Mouse (Mus musculus): Measurements from ENCODE around the gene Rgl3. TPM values are rescaled to one million over a fixed set of nuclear protein-coding genes. Genes with fewer than 3 reads are reported as not detected.

The Rgl3 gene
- total RNA-seq, 2 experiments from 2014 or later = 2.8 to 3.4 TPM

- DNase-seq = no peak
- intact Hi-C loops (cut with DNase I) = loop anchor here (5.0 kb wide), 1 partner anchor 37 kb away; the partner anchor contains the start of gene Rab3d
Observed at GRCm38 (mm10) chr9:21954635-21955034, 34.6 kb downstream of the Rgl3 start.

- intact Hi-C loops (cut with DNase I) = loop anchor here (2.0 to 5.0 kb wide), 2 partner anchors 23 to 36 kb away; partner anchors contain the start of gene Rab3d
- DNase-seq = no peak
Observed at GRCm38 (mm10) chr9:21953600-21953999, 35.6 kb downstream of the Rgl3 start.

- no peak for DNase-seq
Observed at GRCm38 (mm10) chr9:21951977-21952376, 37.3 kb downstream of the Rgl3 start.

GRCm38 (mm10) chr9:21950322-21950721, 38.9 kb downstream of the Rgl3 start:
- intact Hi-C loops (cut with DNase I) = loop anchor here (5.0 kb wide), 1 partner anchor 33 kb away; the partner anchor contains the start of gene Rab3d
- peak; percentile 84 to 88 for DNase-seq

More at GRCm38 (mm10) chr9:21951977-21952376, 37.3 kb downstream of the Rgl3 start:
- intact Hi-C loops (cut with DNase I) = loop anchor here (2.0 to 5.0 kb wide), 2 partner anchors 21 to 35 kb away; partner anchors contain the start of gene Rab3d

- intact Hi-C loops (cut with DNase I) = no loop called here
- DNase-seq = no peak
Observed at GRCm38 (mm10) chr9:21948790-21949189, 40.5 kb downstream of the Rgl3 start.

- DNase-seq = no peak
- intact Hi-C loops (cut with DNase I) = no loop called here
Observed at GRCm38 (mm10) chr9:21948146-21948545, 41.1 kb downstream of the Rgl3 start.

- intact Hi-C loops (cut with DNase I) = no loop called here
- no peak for DNase-seq
Observed at GRCm38 (mm10) chr9:21947540-21948130, 41.6 kb downstream of the Rgl3 start.

- DNase-seq = no peak
- intact Hi-C loops (cut with DNase I) = no loop called here
Observed at GRCm38 (mm10) chr9:21944267-21944666, 45.0 kb downstream of the Rgl3 start.

GRCm38 (mm10) chr9:21943638-21944037, 45.6 kb downstream of the Rgl3 start:
- intact Hi-C loops (cut with DNase I) = no loop called here
- no peak for DNase-seq

- DNase-seq = no peak
- intact Hi-C loops (cut with DNase I) = no loop called here
Observed at GRCm38 (mm10) chr9:21943046-21943445, 46.2 kb downstream of the Rgl3 start.

- intact Hi-C loops (cut with DNase I) = no loop called here
- DNase-seq = no peak
Observed at GRCm38 (mm10) chr9:21938234-21938855, 50.9 kb downstream of the Rgl3 start.

- DNase-seq = no peak
- intact Hi-C loops (cut with DNase I) = no loop called here
Observed at GRCm38 (mm10) chr9:21937711-21938175, 51.5 kb downstream of the Rgl3 start.

GRCm38 (mm10) chr9:21936692-21937570, 52.3 kb downstream of the Rgl3 start, which contains the start of gene Plppr2:
TSS of gene Plppr2 (plus strand) at chr9:21937033.
- peak; percentile 89 to 90 for DNase-seq
- intact Hi-C loops (cut with DNase I) = no loop called here

GRCm38 (mm10) chr9:21935466-21936131, 53.6 kb downstream of the Rgl3 start:
- intact Hi-C loops (cut with DNase I) = no loop called here
- DNase-seq = no peak

GRCm38 (mm10) chr9:21934021-21934420, 55.2 kb downstream of the Rgl3 start:
- intact Hi-C loops (cut with DNase I) = no loop called here
- no peak for DNase-seq

GRCm38 (mm10) chr9:21932445-21933137, 56.7 kb downstream of the Rgl3 start:
- intact Hi-C loops (cut with DNase I) = no loop called here
- no peak for DNase-seq

GRCm38 (mm10) chr9:21932006-21932405, 57.2 kb downstream of the Rgl3 start:
- DNase-seq = no peak
- intact Hi-C loops (cut with DNase I) = no loop called here

GRCm38 (mm10) chr9:21929208-21929607, 60.0 kb downstream of the Rgl3 start:
- DNase-seq = no peak
- intact Hi-C loops (cut with DNase I) = no loop called here

GRCm38 (mm10) chr9:21927208-21927753, 62.0 kb downstream of the Rgl3 start, which contains the start of the genes Ccdc159 and Tmem205:
TSS of gene Ccdc159 (plus strand) at chr9:21927471.
TSS of gene Tmem205 (minus strand) at chr9:21927556.
- intact Hi-C loops (cut with DNase I) = loop anchor here (2.0 kb wide), 1 partner anchor 34 kb away; no protein-coding TSS in a partner anchor

More at GRCm38 (mm10) chr9:21927208-21927753, 62.0 kb downstream of the Rgl3 start, which contains the start of the genes Ccdc159 and Tmem205:
- peak; percentile 85 to 87 for DNase-seq
